Mouse (Mus musculus): ENCODE results near the gene Inhbb.

Gene Inhbb

GRCm38 (mm10) chr1:119419151-119420105, 2.6 kb downstream of the Inhbb start:
- DNase-seq = peak in 1 of 2 experiments; percentile 27

GRCm38 (mm10) chr1:119417991-119418390, 4.1 kb downstream of the Inhbb start:
- peak in 1 of 2 experiments; percentile 27 for DNase-seq

GRCm38 (mm10) chr1:119417542-119417941, 4.5 kb downstream of the Inhbb start:
- peak in 1 of 2 experiments; percentile 28 for DNase-seq

- DNase-seq = peak in 1 of 2 experiments; percentile 28
These were observed 5.4 kb downstream of the Inhbb start for GRCm38 (mm10) chr1:119416610-119417009.

GRCm38 (mm10) chr1:119416177-119416576, 5.9 kb downstream of the Inhbb start:
- no peak for DNase-seq

GRCm38 (mm10) chr1:119415151-119415550, 6.9 kb downstream of the Inhbb start:
- peak in 1 of 2 experiments; percentile 20 for DNase-seq

- DNase-seq = peak in 1 of 2 experiments; percentile 14
These were observed 11.4 kb downstream of the Inhbb start for GRCm38 (mm10) chr1:119410661-119411060.

GRCm38 (mm10) chr1:119409599-119410168, 12.4 kb downstream of the Inhbb start:
- DNase-seq = peak in 1 of 2 experiments; percentile 36

GRCm38 (mm10) chr1:119409106-119409505, 12.9 kb downstream of the Inhbb start:
- DNase-seq = peak in 1 of 2 experiments; percentile 58

- peak; percentile 13 to 54 for DNase-seq
These were observed 14.2 kb downstream of the Inhbb start for GRCm38 (mm10) chr1:119407691-119408315.

GRCm38 (mm10) chr1:119404798-119405197, 17.2 kb downstream of the Inhbb start:
- DNase-seq = peak; percentile 12 to 38

GRCm38 (mm10) chr1:119404341-119404740, 17.7 kb downstream of the Inhbb start:
- DNase-seq = no peak

- no peak for DNase-seq
These were observed 20.8 kb downstream of the Inhbb start for GRCm38 (mm10) chr1:119401249-119401648.

- DNase-seq = no peak
These were observed 23.4 kb downstream of the Inhbb start for GRCm38 (mm10) chr1:119398640-119399039.

- no peak for DNase-seq
These were observed 24.2 kb downstream of the Inhbb start for GRCm38 (mm10) chr1:119397839-119398238.

- DNase-seq = peak in 1 of 2 experiments; percentile 14
These were observed 30.7 kb downstream of the Inhbb start for GRCm38 (mm10) chr1:119391311-119391710.

- no peak for DNase-seq
These were observed 31.4 kb downstream of the Inhbb start for GRCm38 (mm10) chr1:119390676-119391075.

GRCm38 (mm10) chr1:119389771-119390500, 32.1 kb downstream of the Inhbb start:
- DNase-seq = no peak

GRCm38 (mm10) chr1:119388664-119389396, 33.2 kb downstream of the Inhbb start:
- DNase-seq = no peak

GRCm38 (mm10) chr1:119386306-119386705, 35.7 kb downstream of the Inhbb start:
- no peak for DNase-seq

GRCm38 (mm10) chr1:119383916-119384315, 38.1 kb downstream of the Inhbb start:
- no peak for DNase-seq

GRCm38 (mm10) chr1:119380609-119381008, 41.4 kb downstream of the Inhbb start:
- no peak for DNase-seq
